Mouse (Mus musculus): ENCODE results near the gene 0610009B22Rik.

DNA sequence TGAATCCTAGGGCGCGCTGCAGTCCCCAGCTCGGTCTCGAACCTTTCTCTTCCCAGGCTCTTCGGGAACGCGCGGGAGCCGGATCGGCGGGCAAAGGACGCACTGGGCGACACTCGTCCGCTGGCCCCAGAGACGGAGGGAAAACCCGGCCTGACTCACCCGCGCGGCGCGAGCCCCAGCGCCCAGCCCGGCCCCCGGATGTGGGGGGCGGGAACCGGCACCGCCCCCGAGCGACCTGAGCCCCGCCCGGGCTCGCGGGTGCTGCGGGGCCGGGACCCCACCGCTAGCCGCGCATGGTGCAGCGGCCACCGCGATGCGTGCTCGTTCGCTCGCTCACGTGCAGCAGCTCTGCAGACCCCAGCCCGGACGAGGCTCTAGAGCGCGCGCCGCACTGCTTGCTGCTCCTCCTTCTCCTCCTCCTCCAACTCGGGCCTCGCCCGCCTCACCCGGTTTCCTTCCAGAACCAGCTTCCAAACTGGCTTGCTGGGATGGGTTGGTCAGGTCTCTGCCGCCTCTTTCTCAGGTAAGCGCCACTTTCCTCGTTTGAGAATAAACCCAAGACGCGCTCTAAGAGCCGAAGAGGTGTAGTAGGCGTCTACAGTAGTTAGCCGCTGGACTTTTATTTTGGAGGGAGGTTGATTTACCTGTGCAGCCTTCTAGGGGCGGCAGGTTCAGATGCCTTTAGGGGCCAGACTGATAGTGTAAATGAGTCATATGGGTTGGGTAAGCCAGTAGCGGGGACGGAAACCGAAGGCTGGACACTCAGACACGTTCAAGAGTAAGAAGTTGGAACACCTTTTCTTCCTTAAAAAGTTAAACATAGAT, 37.8 kb downstream of the 0610009B22Rik start, which contains the start of the genes N4bp3 and D930048N14Rik:
- no peak for TF ChIP-seq POLR2A (IDR thresholded peaks at IDR 0.05; ENCODE audit: insufficient read depth, low read length)
- TF ChIP-seq EP300 (IDR thresholded peaks at IDR 0.05; ENCODE audit: insufficient read depth, low read depth, low read length) = no peak

Measured in ES-Bruce4 (cell line).